Mouse (Mus musculus): Measurements from ENCODE around the gene Ptrh1.
A peak's percentile ranks its signal among the peaks of the same experiment; 100 is the strongest.

Gene Ptrh1

GRCm38 (mm10) chr2:32757056-32757845, 18.3 kb upstream of the Ptrh1 start, which contains the start of gene Tor2a:
TSS of gene Tor2a (plus strand) at chr2:32757234.
- peak; percentile 98 for DNase-seq

- no peak for DNase-seq
These were observed 17.1 kb upstream of the Ptrh1 start for GRCm38 (mm10) chr2:32758503-32758902.

GRCm38 (mm10) chr2:32759001-32759400, 16.6 kb upstream of the Ptrh1 start:
- DNase-seq: no peak

DNA sequence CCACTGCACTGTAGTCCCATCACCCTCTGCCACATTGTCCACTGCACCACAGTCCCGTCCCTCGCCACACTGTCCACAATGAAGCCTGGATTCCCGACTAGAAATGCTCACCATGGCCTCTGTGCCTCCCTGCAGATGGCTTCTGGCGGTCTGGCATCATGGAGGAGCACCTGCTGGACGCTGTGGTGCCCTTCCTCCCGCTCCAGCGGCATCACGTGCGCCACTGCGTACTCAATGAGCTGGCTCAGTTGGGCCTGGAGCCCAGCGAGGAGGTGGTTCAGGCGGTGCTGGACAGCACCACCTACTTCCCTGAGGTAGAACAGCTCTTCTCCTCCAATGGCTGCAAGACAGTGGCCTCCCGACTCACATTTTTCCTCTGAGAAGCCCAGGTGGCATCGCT, 14.2 kb upstream of the Ptrh1 start:
- peak; percentile 70 to 72 for DNase-seq

DNA sequence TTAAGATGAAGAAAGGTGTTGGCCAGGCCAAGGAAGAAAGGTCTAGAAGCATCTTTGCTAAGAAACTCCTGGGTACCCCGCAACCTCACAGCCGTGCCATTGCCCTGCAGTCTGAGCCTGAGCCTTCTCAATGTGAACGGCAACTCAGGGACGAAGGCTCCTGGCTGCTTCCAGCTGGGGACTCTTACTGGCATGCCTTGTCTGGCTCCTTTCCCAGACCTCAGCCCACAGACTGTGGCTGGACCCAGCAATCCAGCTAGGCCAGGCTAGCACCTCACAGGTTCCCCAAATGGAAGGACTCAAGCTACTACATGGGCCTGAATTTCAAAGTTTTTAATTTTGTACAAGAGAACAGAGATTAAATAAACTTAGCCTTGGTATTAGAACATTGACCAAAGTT, 13.7 kb upstream of the Ptrh1 start:
- DNase-seq: peak; percentile 61 to 64

GRCm38 (mm10) chr2:32763353-32763752, 12.2 kb upstream of the Ptrh1 start:
- DNase-seq: no peak

DNA sequence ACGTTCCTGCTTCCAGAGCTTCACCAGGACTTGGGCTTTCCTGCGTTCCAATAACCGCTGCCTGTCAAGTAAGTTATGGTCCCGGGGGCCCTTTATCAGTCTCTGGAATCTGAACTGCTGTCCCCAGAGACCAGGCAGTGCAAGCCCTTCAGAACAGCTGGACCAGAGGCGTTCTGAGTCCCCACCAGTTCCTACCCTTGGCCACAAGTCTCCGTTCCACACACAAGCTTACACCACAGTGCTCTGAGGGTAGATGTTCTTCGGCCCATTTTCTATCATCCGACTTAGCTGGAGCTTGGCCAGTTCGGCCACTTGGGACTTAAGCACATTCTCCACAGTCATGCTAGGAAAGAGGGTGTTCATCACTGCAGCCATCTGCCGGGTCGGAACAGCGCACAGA, 8.3 kb upstream of the Ptrh1 start:
- no peak for DNase-seq

DNA sequence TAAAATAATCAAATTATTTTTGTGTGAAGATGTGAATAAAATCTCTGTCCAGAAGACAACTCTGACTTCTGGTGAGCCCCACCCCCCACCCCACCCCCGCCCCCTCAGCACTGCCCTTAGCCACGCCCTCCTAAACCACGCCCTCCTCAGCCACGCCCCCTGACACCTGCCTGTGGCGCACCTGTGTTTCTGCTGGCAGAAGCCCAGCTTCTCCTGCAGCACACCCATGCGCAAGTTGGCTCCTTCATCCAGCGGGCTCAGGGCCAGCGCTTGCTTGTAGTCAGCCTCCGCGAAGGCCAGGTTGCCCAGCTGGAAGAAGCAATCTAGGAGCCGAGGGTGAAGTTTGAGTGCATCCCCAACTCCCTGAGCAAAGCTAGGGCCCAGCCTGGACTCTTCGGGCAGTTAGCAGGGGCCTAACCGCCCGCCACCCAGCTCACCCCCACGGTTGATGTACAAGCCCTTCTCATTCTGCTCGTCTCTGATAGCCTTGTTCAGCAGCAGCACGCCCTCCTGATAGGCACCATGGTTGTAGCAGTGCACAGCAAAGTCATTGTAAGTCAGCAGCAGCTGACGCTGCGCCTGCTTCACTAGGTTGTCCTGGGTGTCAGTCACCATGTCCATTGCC, 6.8 kb upstream of the Ptrh1 start:
- DNase-seq: peak; percentile 89 to 91

DNA sequence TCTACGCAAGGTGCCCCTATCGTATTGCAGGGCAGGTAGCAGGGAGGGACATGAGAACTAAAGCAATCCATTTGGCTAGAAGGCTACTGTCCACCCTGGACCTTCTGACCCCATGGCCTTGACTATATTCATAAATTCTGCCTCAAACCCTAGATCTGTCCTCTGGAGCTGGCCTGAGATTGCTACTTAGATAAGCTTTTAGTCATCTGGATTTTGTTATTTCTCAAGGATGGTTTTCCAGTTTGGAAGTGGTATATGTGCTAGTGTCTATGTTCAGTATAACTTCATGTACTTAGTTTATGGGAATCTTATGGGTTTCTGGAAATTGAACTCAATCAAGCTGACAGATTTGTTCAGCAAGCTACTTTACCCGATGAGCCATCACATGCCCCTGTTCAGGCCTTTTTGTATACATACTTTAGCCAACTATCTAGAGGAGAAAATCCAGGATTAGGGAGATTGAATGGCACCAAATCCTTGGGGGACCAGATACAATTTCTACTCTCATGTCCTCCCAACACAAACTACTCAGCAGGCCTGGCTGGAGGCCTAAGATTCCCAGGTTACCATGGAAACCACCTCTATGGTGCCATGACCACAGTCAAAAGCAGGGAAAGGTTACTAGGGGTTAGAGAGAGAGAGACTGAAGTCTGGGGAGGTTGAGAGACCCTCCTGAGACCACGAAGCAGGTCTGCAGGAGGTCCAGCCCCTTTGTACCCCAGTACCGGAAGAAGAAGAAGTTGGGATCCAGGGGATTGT, 6.1 kb upstream of the Ptrh1 start:
- DNase-seq: peak; percentile 82 to 84

GRCm38 (mm10) chr2:32771886-32772285, 3.7 kb upstream of the Ptrh1 start:
- no peak for DNase-seq

DNA sequence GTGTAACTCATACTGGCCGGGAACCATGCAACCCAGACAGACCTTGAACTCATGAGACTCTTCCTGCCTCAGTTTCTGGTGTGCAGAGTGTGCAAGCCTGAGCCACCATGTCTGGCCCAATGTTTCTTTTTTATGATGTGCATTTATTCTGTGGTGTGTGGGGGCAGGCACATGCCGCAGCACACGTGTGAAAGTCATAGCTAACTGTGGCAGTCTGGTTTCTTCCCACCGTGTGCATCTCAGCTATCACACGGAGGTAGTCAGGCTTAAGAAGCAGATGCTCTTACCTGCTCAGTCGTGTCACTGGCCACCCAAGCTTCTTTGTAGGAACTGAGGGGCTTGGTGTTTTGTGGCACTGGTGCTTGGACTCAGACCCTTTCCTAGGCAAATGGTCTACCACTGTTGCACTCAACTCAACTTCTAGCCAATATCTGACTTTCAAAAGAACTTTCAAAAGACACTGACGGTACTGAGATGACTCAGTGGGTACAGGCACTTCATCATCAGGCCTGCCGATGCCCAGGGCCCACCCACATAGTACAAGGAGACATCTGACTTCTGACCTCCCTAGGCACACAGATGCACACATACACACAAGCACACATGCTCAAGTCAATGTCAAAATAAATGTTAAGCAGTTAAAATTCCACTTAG, 2.8 kb upstream of the Ptrh1 start:
- no peak for DNase-seq

- DNase-seq: no peak
These were observed 606 bp downstream of the Ptrh1 start for GRCm38 (mm10) chr2:32776192-32776591.

- no peak for DNase-seq
These were observed 2.5 kb downstream of the Ptrh1 start for GRCm38 (mm10) chr2:32778081-32778480.

DNA sequence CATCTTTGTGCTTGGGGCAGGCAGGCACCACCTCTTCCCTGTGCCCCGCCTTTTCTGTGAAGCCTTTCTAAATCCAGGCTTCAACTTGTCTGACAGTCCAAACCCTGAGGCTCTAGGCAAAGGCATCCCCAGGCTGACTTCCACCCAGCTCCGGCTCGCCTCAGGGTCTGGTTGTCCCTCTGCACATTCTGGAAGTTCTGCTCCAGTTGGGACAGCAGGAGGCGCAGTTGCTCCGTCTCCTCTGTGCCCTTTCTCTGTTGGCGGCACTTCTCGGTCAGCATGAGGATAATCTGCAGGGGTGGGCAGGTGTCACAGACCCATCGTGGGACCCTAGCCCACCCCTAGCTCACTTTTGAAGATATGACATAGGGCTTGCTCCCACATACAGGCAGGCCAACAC, 3.5 kb downstream of the Ptrh1 start:
- DNase-seq: peak; percentile 84 to 85

DNA sequence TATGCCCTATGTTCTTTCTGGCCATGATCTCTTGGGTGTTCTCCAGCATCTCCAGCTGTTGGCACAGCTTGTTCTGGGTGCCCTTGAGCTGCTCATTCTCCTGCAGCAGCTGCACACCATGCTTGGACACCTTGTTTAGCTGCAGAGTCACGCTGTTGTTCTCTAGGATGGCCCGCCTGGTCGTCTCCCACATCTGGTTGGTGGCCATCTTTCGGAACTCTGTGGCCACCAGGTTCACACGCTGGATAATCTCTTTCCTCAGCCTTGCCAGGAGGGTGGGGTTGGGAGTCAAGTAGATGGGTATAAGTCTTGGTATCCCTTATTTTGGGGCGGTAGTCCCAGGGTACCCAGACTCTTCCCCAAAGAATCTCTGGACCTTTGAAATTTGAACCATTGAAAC, 4.1 kb downstream of the Ptrh1 start:
- no peak for DNase-seq

GRCm38 (mm10) chr2:32781710-32782109, 6.1 kb downstream of the Ptrh1 start:
- DNase-seq: no peak

- no peak for DNase-seq
These were observed 8.6 kb downstream of the Ptrh1 start, which contains the start of gene Cfap157 for GRCm38 (mm10) chr2:32784048-32784681. TSS of gene Cfap157 (minus strand) at chr2:32784428.

GRCm38 (mm10) chr2:32787176-32787575, 11.6 kb downstream of the Ptrh1 start:
- DNase-seq: peak; percentile 64 to 83

- no peak for DNase-seq
These were observed 13.0 kb downstream of the Ptrh1 start for GRCm38 (mm10) chr2:32788581-32788980.

DNA sequence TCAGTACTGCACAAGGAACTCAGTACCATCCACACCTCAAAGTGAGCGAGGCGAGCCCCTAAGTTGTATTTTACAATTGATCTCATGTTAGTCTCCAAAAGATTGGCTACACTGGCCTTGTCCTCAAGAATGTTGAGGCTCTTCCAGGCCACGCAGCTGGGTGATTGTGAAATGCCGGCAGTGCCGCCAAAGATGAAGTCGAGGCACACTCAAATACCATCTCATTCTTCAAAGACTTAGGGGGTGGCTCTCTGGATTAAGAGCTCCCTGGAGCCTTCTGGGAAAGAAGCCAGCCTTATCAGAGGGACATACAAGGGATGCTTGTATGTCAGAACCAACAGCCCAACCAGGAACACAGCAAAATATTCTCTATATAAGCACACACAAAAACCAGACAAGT, 15.7 kb downstream of the Ptrh1 start:
- no peak for DNase-seq

GRCm38 (mm10) chr2:32795748-32796418, 20.3 kb downstream of the Ptrh1 start:
- DNase-seq: no peak

Data from cerebellum, postnatal 10 days (tissue).